Mouse (Mus musculus) kidney, adult 8-10 months (tissue): ENCODE measurements around the gene Tgfb3.

Experiments
- DNase-seq, 2 experiments: peaks; one replicate each; pipeline ENCODE4 v3.0.0; 2022

Gene Tgfb3

DNA sequence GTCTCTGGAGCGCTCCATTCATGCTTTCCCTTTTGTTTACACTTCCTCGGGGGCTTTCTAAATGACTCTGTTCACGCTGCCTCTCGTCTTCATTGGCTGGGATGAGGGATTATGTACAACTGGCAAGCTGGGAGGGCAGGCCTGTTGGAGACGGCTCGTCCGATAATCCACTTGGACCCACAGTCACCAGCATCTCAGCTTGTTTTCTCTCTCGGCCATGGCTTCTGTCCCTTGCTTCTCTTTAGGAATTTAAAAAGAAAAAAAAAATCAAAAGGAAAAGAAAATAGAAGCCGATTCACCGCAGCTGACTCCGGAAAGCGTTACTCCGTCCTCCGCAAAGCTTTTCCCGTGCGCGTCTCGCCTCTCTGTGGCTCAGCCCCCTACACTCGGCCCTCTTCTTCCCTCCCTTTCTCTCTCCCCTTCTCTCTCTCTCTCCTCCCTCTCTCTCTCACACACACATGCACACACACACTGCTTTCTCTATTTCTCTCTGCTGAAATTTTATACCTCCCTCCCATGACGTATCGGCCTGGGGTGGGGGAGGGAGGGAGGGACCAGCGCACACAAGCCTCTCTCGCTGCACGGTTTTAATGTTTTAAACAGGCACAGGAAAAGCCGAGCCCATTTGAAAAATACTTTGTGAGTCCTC is at the start of gene Tgfb3:
Tgfb3 (minus strand) TSS at position 489 of the 649 bp plus-strand sequence.
- DNase-seq: no peak

DNA sequence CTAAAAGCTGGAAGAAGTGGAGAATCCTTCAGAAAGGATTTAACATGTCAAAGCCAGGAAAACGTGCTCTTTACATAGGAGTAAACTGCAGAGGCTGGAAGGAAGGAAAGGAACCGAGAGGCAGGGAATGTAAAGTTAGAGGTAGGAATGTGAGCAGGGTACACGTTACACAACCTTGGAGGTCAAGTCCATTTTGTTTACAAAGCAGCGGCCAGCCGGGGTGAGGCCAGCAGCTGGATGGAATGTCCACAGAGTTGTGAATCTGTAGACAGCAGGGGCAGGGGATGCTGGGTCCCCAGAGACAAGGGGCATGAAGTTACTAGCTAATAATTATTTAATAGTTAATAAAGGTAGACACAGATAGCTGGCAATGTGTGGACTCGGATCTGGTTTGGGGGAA is 49.3 kb upstream of the Tgfb3 start:
- DNase-seq: peak; percentile 71 to 78

DNA sequence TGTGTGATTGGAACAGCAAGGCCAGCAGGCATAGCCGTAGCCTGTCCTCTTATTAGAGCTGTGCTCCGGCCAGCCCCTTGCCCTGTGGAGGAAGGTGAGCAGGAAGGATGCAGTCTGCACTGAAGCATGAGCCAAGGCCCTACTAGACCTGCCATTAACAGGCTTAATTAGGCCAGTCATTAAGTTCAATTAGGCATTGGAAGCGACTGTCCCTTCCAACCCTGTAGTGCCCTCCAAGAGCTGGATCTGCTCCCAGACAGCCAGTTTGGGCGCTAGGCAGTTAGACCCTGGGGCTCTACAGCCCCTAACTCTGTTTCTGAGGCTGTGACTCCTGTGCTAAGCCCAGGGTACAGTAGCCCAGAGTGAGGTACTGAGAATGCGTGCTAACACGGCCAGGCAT is 45.2 kb upstream of the Tgfb3 start:
- DNase-seq: no peak

DNA sequence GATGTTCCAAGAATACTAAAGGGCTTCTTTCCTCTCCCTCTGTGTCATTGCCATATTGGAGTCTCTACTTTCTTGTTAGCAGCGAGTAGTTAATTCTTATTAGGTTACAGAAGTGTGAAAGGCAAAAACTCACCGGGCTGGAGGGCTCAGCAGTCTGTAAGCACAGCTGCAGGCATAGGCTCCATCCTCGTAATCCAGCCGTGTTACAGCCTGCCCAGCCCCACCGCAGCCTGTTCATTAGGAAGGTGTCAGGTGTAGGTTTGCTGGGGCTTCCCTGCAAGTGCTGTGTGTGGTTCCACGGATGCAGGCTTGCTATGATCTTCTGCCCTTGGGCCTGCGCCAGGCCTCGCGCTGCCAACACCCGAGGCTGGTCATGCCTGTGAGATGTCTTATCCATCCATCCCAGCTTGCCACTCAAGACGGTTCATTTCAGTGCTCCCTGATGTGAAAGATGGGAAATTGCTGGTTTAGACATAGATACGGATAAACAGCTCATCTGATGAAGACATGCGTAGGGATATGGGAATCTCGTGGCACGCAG is 37.5 kb upstream of the Tgfb3 start:
- DNase-seq: no peak

DNA sequence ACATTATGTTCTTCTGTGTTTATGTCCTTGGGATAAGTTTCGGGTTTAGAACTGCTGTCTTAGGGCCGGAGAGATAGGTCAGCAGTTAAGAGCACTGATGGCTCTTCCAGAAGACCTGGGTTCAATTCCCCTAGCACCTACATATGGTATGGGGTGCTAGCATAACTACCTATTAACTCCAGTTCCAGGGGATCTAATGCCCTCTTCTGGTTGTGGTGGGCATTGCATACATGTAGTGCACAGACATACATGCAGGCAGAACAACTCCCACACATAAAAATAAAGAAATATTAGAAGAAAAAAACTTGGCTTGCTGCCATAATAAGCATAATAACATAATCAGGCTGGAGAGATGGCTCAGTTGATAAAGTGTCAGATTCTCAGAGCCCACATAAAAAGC is 31.8 kb upstream of the Tgfb3 start:
- DNase-seq: peak in 1 of 2 experiments; percentile 68

DNA sequence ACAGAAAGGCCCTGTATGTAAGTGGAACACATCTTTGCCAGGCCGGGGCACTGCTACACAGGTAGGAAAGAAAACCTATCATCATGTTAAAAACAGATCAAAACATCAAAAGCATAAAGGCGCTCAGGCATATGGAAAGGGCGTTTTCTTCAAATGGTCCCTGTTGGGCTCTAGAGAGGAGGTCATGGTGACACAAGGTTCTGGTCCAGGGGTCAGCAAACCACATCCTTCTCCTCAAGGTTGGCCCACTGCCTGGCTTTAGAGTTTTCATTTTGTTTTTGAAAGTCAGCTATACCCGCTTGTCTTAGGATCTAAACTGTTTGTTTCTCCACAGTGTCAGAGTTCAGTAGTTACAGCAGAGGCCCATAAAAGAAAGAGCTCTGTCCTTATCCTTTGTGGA is 30.7 kb upstream of the Tgfb3 start:
- DNase-seq: no peak

DNA sequence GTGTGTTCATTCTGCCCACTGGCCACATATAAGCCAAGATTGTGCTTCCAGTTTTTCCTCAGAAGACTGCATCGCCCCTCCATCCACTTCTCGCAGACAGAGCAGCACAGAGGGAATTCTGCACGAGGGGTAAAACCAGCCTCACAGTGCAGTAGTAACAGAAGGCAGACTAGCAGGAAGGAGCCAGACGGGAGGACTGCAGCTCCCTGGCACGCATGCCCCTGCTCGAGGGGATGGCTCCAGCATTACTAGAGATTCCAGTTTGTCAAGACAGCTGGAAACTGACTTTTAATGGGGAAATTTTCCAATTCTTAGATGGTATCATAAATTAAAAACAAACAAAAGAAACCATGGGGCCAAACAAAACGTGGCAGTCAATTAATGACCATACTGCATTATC is 28.8 kb upstream of the Tgfb3 start:
- no peak for DNase-seq

DNA sequence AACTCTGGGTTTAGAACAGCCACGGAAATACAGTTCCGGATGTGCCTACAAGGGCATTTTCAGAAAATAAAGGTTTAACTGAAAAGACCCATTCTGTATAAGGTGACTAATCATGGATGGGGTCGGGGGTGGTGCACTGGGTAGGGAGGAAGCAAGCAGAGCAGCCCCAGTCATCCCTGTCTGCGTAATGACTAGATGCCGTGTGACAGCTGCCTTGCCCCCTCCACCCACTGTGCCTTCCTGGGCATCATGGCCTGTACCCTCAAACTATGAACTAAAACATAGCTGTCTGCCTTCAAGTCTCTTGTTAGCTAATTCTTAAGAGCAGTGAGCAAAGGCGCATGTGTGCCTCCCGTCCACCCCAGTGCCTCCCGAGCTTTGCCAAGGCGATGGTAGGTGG is 27.2 kb upstream of the Tgfb3 start:
- DNase-seq: no peak

DNA sequence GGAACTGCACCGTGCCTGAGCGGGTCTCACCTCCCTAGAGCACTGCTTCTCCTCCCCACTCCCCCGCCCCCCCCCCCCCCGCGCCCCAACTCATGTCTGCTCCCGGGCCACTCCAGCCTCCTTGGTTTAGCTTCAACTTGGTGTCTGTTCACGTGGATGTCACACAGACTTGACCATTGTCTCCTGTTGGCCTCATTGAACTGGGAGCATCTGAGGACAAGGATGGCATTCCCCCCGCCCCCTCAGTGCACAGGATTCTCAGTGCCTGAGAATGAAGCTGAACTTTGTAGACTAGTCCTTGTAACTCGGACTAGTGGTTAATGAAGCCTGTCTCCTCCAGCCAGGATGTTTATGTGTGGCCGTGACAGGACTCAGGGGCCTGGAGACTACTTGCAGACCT is 26.7 kb upstream of the Tgfb3 start:
- DNase-seq: no peak

DNA sequence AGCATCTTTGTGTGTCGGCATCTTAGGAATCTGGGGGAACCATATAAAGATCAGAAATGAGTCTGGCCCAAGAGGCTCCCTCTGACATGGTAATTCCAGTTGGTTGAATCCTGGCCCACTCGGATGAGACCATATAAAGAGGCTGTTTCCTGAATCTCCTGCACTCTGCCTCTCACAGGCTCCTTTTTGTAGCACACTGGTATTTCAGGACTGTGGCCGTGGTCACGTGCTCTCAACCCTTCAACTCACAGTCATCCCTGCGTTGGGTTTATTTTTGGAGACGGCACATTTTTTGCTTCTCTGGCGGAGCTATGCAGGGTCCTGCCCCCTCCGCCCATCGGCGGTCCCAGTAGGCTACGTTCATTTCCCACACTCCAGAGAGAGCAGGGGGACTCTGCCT is 25.5 kb upstream of the Tgfb3 start:
- peak; percentile 34 to 40 for DNase-seq

DNA sequence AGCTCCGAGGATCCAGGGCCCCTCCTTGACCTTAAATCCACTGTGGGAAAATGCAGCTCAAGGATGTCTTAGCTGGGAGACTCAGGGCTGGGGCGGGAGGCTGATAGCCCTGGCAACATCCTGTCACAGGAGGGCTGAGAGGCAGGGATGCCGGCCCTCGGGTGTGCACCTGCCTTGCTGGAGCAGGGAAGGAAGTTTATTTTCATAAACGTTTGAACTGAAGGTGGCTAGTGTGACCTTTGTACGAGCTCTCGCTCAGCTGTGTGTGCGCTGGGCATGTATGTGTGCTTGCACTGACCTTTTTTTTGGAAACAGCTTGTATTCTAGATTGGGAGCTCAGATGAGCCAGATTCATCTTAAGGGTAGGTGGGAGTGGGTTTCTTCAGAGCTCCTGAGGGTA is 25.0 kb upstream of the Tgfb3 start:
- DNase-seq: peak; percentile 48 to 62

DNA sequence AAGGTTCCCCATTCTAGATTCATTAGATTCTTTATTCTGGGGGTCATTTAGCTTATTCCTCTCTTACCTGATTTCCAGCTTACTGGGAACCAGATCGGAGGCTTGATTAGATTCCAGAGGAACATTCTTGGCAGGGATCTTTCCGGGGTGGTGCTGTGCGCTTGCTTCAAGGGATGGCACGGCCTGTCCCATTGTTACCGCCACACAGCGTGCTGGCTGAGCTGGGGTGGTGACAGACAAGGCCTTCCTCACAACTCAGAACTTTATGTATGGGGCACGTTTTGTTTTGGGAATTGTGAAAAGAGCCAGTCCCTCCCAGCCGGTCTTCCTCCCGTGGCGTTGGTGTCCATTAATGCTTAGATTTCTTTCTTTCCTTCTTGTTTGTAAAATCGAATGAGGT is 24.6 kb upstream of the Tgfb3 start:
- DNase-seq: peak in 1 of 2 experiments; percentile 39

DNA sequence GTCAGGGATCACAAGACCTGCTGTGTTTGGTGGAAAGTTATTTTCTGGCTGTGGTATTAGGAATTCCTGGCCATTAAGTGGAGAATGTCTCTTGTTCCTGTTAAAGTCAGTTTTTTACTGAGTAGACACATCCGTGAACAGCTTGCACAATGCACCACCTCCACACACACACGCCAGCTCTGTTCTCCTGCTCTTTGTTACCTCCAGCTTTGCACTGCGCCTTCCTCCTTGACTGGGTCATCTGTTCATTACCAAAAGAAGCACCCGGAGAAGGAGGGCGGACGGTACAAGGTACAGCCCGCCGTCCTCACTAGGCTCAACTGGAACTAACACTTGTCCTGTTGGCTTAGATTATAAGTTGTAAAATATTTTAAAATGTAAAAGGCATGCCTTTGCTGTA is 23.8 kb upstream of the Tgfb3 start:
- peak; percentile 65 to 67 for DNase-seq

DNA sequence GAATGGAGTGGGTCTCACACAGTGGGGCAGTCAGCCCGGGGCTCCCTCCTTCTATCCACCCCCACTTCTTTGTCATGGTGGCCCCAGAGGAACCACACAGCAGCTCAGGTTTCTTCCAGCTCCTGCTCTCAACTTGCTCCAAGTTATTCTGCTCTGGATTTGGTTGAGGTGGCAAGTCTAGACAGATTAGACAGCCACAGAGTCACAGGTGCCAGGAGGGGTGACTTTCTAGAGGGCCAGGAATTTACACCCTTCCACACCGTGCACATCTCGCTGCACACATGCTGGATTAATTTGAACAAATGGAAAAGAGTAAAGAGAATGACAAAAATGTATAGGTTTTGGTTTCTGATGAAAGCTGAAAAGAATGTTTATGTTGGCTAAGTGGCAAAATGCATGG is 21.9 kb upstream of the Tgfb3 start:
- no peak for DNase-seq

DNA sequence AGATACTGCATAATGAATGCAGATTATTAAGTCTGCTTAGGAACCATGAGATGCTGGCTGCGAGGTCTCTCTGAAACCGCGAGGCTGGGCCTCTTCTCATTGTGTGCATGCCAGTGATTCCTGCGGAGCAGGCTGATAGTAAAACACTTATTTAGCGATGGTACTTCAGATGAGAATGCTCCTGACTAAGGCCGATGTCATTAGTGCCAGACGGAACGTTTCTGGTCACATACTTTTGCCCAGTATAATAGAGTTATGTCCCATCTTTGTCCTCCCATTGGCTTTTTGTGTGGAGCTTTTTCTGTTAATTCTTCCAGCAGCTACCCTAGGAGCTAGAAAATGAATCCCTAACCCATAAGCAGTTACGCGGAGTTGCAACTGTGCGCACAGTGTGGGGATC is 18.9 kb upstream of the Tgfb3 start:
- no peak for DNase-seq

DNA sequence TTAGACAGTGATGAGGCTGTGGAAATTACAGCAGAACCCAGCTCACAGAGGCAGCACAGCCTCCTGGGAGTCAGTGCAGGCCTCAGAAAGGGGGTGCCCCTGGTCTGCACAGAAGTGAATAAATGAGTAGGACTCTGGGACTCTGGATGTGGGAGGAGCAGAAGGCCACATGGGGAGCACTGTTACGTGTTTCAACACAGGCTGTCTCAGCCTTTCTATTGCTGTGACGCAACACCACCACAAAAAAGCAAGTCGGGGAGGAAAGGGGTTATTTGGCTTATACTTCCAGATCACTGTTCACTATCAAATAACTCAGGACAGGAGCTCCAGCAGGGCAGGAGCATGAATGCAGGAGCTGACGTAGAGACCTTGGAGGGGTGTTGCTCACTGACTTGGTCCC is 17.0 kb upstream of the Tgfb3 start:
- DNase-seq: no peak

DNA sequence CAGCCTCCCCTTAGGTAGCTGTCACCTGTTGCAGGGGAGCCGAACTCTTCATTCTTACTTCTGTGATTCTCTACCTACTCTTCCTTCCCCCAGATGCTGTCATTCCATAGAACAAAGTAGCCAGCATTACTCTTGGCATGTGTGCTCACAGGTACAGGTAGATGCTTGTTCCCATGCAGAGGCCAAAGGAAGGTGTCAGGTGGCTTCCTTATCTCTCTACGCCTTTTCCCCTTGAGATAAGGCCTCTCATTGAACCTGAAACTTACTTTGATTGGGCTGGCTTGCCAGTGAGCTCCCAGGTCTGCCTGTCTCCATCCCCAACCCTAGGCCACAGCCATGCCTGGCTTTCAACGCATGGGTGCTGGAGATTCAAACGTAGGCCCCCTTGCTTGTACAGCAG is 15.2 kb upstream of the Tgfb3 start:
- no peak for DNase-seq

DNA sequence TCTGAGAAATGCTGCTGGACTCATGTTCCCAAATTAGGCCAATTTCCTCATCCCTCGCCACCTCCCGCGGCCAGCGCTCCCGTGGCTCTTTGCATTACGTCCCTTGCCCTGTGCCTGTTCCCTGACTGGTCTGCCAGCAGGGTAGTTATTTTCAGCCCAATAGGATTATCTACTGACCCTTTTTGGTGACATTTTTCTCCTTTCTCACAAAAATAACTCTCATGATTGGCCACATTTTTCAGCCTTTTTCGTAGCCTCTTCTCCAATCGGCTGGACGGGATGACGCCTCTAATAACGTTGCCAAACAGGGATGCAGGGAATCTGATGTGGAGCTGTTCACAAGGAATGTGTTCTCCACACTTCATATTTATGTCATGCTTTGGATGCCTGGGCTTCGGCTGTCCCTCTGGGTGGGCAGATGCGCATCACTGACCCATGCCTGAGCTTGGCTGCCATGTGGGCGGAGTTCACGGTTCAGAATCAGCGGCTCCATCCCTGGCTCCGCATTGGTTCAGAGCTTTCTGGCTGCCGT is 12.8 kb upstream of the Tgfb3 start:
- DNase-seq: peak in 1 of 2 experiments; percentile 29

DNA sequence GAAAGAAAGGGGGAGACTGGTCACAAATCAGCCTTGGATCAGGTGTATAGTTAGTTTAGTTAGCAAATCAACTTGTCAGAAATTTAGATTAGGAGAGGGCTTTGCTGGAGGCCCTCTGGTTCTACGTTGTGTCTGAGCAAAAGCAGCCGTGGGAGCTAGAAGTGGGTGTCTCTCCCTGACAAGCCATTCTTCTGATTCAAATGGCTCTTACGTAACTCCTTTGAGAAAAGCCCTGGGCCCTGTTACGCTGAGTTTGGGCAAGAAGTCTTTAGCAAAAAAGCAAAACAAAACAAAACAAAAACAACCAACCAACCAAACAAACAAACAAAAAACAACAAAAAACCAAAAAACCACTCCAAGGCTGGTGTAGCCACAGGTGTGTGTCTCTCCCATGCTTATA is 11.9 kb upstream of the Tgfb3 start:
- DNase-seq: no peak

DNA sequence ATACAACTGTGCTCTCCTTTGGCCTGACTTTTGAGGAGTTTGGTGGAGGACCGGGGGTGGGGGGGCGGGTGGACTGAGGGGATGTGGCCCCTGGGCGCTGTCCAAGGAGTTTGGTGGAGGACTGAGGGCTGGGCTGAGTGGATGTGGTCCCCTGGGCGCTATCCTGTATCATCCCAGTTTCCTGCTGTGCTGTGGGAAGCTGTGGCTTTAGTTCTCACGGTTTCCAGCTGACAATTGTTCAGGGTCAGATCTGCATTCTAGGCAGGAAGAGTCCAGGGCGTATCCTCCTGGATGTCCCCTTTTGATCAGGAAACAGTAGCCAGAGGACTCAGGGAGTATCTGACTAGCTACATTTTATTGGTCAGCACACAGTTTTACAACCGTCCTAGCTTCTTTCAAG is 9.2 kb upstream of the Tgfb3 start:
- DNase-seq: no peak

DNA sequence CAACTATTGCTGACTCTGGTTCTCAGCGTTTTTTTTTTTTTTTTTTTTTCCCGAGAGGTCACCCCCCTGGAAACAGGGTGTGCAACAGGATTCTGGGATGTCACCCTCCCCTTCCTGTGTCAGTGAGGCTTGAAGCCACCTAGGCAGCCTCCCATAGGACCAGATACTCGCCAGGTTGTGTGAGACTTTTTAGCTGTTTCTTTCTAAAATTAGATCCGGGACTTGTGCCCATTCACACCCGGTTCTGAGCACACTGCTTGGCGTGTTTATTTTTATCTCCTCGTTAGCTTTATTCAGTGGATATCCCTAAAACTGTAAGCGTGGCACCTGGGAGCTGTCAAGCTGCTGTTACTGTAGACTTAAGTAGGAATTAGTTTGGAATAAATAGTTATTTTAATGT is 7.7 kb upstream of the Tgfb3 start:
- DNase-seq: no peak

DNA sequence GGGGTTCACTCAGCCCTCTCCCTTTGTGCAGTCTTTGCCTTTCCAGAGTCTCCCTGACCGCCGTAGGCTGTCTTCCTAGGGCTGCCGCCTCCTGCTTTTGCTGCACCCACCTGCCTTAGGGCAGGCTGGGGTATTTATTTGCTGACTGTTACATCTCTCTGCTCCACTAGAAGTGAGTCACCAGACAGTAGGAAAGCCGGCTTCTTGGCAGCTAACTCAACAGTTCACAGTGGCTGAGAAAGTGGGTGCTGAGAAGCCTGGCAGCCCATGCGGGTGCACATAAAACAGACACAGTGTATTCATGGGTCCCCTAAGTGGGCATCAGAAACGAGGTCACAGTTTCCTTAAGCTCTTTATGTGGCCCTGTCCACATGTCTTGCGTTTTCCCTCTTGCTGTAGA is 7.0 kb upstream of the Tgfb3 start:
- no peak for DNase-seq

DNA sequence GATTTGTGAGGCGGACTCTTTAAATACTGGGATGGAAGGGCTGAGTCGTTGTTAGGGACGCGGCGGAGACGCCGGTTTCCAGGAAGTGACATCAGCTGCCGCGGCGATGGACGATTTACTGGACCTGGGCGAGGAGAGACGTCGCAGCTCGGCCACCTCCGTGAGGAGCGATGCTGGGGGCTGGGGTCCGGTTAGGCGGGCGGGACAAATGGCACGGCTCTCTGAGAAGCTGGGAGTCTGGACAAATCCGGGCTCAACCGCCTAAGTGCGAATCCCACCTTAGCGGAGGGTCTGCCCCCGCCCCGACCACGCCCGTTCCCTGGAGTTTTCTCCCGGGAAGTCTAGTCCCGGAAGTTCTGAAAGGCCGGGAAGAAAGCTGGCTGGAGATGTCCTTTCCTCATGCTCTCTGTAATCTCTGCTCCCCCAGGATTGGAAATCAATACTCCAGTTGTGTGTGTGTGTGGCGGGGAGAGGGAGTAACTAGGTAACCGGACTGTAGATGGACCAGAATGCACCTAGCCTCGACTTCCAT is 3.7 kb upstream of the Tgfb3 start, which contains the start of gene Ift43:
Ift43 (plus strand) TSS at position 61 of the 532 bp plus-strand sequence.
- DNase-seq: peak; percentile 78 to 88

DNA sequence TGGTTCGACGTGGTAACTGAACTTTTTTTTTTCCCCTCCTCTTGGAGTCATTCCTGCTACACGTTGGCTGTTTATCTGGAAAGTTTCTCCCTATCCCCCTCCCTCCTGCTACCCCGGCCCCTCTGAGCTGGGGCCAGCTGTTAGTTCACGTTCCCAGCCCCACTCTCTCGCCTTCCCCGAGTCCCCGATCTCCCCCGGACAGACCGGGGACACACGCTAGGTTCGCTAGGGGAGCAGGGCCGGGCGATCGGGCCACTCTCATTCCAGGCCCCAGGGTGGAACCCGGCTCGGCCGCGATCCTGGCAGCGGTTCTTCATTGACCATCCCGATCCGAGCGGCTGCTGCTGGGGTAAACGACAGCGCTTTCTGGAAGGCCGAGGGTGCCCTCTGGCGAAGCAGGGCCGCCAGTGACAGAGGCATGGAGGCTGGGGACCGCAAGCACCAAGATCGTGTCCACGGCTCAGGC is 394 bp upstream of the Tgfb3 start:
- DNase-seq: peak; percentile 86 to 94

DNA sequence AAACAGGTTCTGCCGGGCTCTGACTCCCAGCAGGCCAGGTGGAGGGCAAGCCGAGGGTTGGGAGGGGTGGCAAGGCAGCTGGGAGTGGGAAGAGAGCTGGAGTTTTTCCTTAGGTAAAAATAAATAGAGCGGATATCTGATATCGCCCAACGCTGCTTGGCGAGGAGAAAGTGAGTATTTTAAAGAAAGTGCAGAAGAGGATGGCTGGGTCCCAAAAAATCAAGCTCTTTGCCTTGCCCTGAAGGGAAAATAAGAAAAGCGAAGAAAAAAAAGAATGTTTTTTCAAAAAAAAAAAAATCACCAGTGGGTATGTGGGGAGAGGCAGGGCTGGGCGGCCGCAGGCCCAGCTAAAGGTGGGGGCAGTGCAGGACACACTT is 677 bp downstream of the Tgfb3 start:
- no peak for DNase-seq
